Mouse (Mus musculus) MEL (cell line): ENCODE measurements around the gene Fchsd2. TPM values are rescaled to one million over a fixed set of nuclear protein-coding genes. Genes with fewer than 3 reads are reported as not detected.

Experiments used
- DNase-seq: peaks from one replicate; pipeline ENCODE4 v3.0.0; 2011; ENCODE audit warnings: low read depth, low spot score
- H3K27ac ChIP-seq: 2 replicates; pipeline ENCODE4 v1.5.1; 2012; ENCODE audit warnings: low read depth, mild to moderate bottlenecking, control low read depth, low read length, moderate library complexity; ENCODE audit not compliant: control insufficient read depth
- H3K27me3 ChIP-seq, 2 experiments: fragments of 150-350 bp in 1 of 2; sonication (generic) in 1 of 2; 2 replicates each; pipeline ENCODE4 v1.6.1; 2012; ENCODE audit warnings: low read length in 2 of 2, mild to moderate bottlenecking in 2 of 2, improper control_type of control experiment in 1 of 2, moderate library complexity in 1 of 2; ENCODE audit not compliant: insufficient read depth in 2 of 2, control insufficient read depth in 1 of 2
- H3K36me3 ChIP-seq, 2 experiments: 2 replicates each; pipeline ENCODE4 v1.6.1; 2012 to 2014; ENCODE audit warnings: low read length in 2 of 2, improper control_type of control experiment in 1 of 2, inconsistent platforms in 1 of 2, mild to moderate bottlenecking in 1 of 2; ENCODE audit not compliant: insufficient read depth in 2 of 2, control insufficient read depth in 1 of 2
- H3K4me1 ChIP-seq, 2 experiments: fragments of 150-350 bp in 1 of 2; sonication (generic) in 1 of 2; 2 replicates each; pipeline ENCODE4 v1.6.1; 2012; ENCODE audit warnings: low read length in 2 of 2, improper control_type of control experiment in 1 of 2, mild to moderate bottlenecking in 1 of 2; ENCODE audit not compliant: insufficient read depth in 2 of 2, control insufficient read depth in 1 of 2
- H3K4me3 ChIP-seq, 2 experiments: fragments of 150-350 bp in 1 of 2; sonication (generic) in 1 of 2; 2 replicates each; pipeline ENCODE4 v1.5.1; 2012; ENCODE audit warnings: low read depth in 2 of 2, low read length in 2 of 2, mild to moderate bottlenecking in 2 of 2, moderate library complexity in 2 of 2, control low read depth in 1 of 2, improper control_type of control experiment in 1 of 2; ENCODE audit not compliant: control insufficient read depth in 1 of 2, insufficient read depth in 1 of 2
- H3K79me2 ChIP-seq: 2 replicates; pipeline ENCODE4 v1.6.1; 2012; ENCODE audit warnings: mild to moderate bottlenecking, low read length, moderate library complexity; ENCODE audit not compliant: control insufficient read depth, poor library complexity, insufficient read depth
- H3K9ac ChIP-seq: 2 replicates; pipeline ENCODE4 v1.6.1; 2012; ENCODE audit warnings: low read depth, mild to moderate bottlenecking, control low read depth, low read length, moderate library complexity; ENCODE audit not compliant: control insufficient read depth, poor library complexity, severe bottlenecking
- H3K9me3 ChIP-seq: fragments of 150-350 bp; sonication (generic); replicated peaks from 2 replicates; pipeline ENCODE4 v1.6.1; 2012; ENCODE audit warnings: mild to moderate bottlenecking, low read length, improper control_type of control experiment, moderate library complexity; ENCODE audit not compliant: insufficient read depth
- CHD1 ChIP-seq: IDR thresholded peaks from 2 replicates; pipeline ENCODE4 v1.6.1; 2012; ENCODE audit warnings: low read depth, mild to moderate bottlenecking, inconsistent platforms, low read length, improper control_type of control experiment
- CHD2 ChIP-seq: IDR thresholded peaks from 2 replicates; pipeline ENCODE4 v1.6.1; 2011; ENCODE audit warnings: low read length, improper control_type of control experiment
- CTCF ChIP-seq, 3 experiments: IDR thresholded peaks in 2 of 3; conservative IDR thresholded peaks in 1 of 3; 2 replicates each; pipeline ENCODE4 v1.5.1; 2011 to 2012; ENCODE audit warnings: low read length in 3 of 3, low read depth in 2 of 3, mild to moderate bottlenecking in 2 of 3, improper control_type of control experiment in 1 of 3, inconsistent platforms in 1 of 3, mixed read lengths in 1 of 3, moderate library complexity in 1 of 3; ENCODE audit not compliant: control insufficient read depth in 1 of 3, insufficient read depth in 1 of 3, poor library complexity in 1 of 3, severe bottlenecking in 1 of 3
- ETS1 ChIP-seq: IDR thresholded peaks from 2 replicates; pipeline ENCODE4 v1.6.1; 2012; ENCODE audit warnings: low read depth, mild to moderate bottlenecking, inconsistent platforms, low read length, improper control_type of control experiment, moderate library complexity
- GABPA ChIP-seq: IDR thresholded peaks from 2 replicates; pipeline ENCODE4 v1.6.1; 2012; ENCODE audit warnings: low read depth, mild to moderate bottlenecking, inconsistent platforms, low read length, improper control_type of control experiment, moderate library complexity
- HCFC1 ChIP-seq: IDR thresholded peaks from 2 replicates; pipeline ENCODE4 v1.6.1; 2012; ENCODE audit warnings: low read depth, mild to moderate bottlenecking, inconsistent platforms, low read length, improper control_type of control experiment, moderate library complexity
- KAT2A ChIP-seq: conservative IDR thresholded peaks from 2 replicates; pipeline ENCODE4 v1.6.1; 2012; ENCODE audit warnings: low read depth, low read length, improper control_type of control experiment, inconsistent platforms
- MAFK ChIP-seq: IDR thresholded peaks from 2 replicates; pipeline ENCODE4 v1.6.1; 2011; ENCODE audit warnings: low read depth, mild to moderate bottlenecking, low read length, improper control_type of control experiment, borderline replicate concordance
- MAX ChIP-seq: IDR thresholded peaks from 2 replicates; pipeline ENCODE4 v1.6.1; 2011; ENCODE audit warnings: low read length, improper control_type of control experiment
- MXI1 ChIP-seq: IDR thresholded peaks from 2 replicates; pipeline ENCODE4 v1.6.1; 2011; ENCODE audit warnings: mild to moderate bottlenecking, low read depth, low read length, improper control_type of control experiment
- MYB ChIP-seq: IDR thresholded peaks from 2 replicates; pipeline ENCODE4 v1.6.1; 2011; ENCODE audit warnings: mild to moderate bottlenecking, low read depth, low read length, improper control_type of control experiment
- NELFE ChIP-seq: IDR thresholded peaks from 2 replicates; pipeline ENCODE4 v1.6.1; 2011; ENCODE audit warnings: low read depth, low read length, improper control_type of control experiment
- NRF1 ChIP-seq: IDR thresholded peaks from 2 replicates; pipeline ENCODE4 v1.6.1; 2014; ENCODE audit warnings: low read depth, mild to moderate bottlenecking, inconsistent platforms, low read length, improper control_type of control experiment, moderate library complexity; ENCODE audit not compliant: poor library complexity, insufficient read depth, severe bottlenecking
- POLR2A ChIP-seq, 2 experiments: IDR thresholded peaks; 2 replicates each; pipeline ENCODE4 v1.6.1; 2011 to 2012; ENCODE audit warnings: low read length in 2 of 2, mild to moderate bottlenecking in 2 of 2, control low read depth in 1 of 2, improper control_type of control experiment in 1 of 2, low read depth in 1 of 2, moderate library complexity in 1 of 2; ENCODE audit not compliant: control insufficient read depth in 1 of 2, insufficient read depth in 1 of 2, poor library complexity in 1 of 2
- POLR2AphosphoS2 ChIP-seq: IDR thresholded peaks from 2 replicates; pipeline ENCODE4 v1.6.1; 2011; ENCODE audit warnings: low read length, improper control_type of control experiment
- SIN3A ChIP-seq: IDR thresholded peaks from 2 replicates; pipeline ENCODE4 v1.6.1; 2012; ENCODE audit warnings: low read length, improper control_type of control experiment, inconsistent platforms
- TAL1 ChIP-seq: IDR thresholded peaks from 2 replicates; pipeline ENCODE4 v1.6.1; 2012; ENCODE audit warnings: mild to moderate bottlenecking, inconsistent platforms, low read length, moderate library complexity, mixed read lengths
- TBP ChIP-seq: IDR thresholded peaks from 2 replicates; pipeline ENCODE4 v1.8.0; 2011; ENCODE audit warnings: low read depth, low read length, improper control_type of control experiment
- UBTF ChIP-seq: IDR thresholded peaks from 2 replicates; pipeline ENCODE4 v1.6.1; 2012; ENCODE audit warnings: low read depth, mild to moderate bottlenecking, inconsistent platforms, low read length, improper control_type of control experiment, moderate library complexity, borderline replicate concordance; ENCODE audit not compliant: insufficient read depth
- ZC3H11A ChIP-seq: IDR thresholded peaks from 2 replicates; pipeline ENCODE4 v1.6.1; 2012; ENCODE audit warnings: low read depth, mild to moderate bottlenecking, inconsistent platforms, low read length, improper control_type of control experiment
- ZKSCAN1 ChIP-seq: IDR thresholded peaks from 2 replicates; pipeline ENCODE4 v1.6.1; 2012; ENCODE audit warnings: low read depth, mild to moderate bottlenecking, inconsistent platforms, low read length, improper control_type of control experiment, moderate library complexity
- ZMIZ1 ChIP-seq: IDR thresholded peaks from 2 replicates; pipeline ENCODE4 v1.6.1; 2012; ENCODE audit warnings: low read depth, mild to moderate bottlenecking, inconsistent platforms, low read length, improper control_type of control experiment, moderate library complexity
- ZNF384 ChIP-seq: IDR thresholded peaks from 2 replicates; pipeline ENCODE4 v1.6.1; 2012; ENCODE audit warnings: low read depth, mild to moderate bottlenecking, inconsistent platforms, low read length, improper control_type of control experiment
- polyA plus RNA-seq, 2 experiments: library from polyadenylated mRNA; stranded (reverse) in 1 of 2; unstranded in 1 of 2; fragments of >175 nt in 1 of 2; fragments of >200 nt in 1 of 2; gene quantifications; 2 replicates each; pipeline versions ENCODE4 v1.2.1 to v1.2.4; 2012; ENCODE audit warnings: low replicate concordance in 2 of 2, low read depth in 1 of 2; ENCODE audit not compliant: insufficient read length in 2 of 2, insufficient read depth in 1 of 2, missing spikeins in 1 of 2
- total RNA-seq: library from RNA; depleted of rRNA; stranded (reverse); fragments of 300-350 nt; gene quantifications from 2 replicates; pipeline ENCODE4 v1.2.3, GENCODE M21; 2012

The Fchsd2 gene
- total and polyA plus RNA-seq, 3 experiments = 3.9 to 6.3 TPM; not detected in 1

- no peaks in the 10 kb centered on the region for H3K79me2 ChIP-seq
- H3K27me3 ChIP-seq = no peaks in the 10 kb centered on the region
- no peak overlapping the region for H3K4me3 ChIP-seq
- H3K36me3 ChIP-seq = no peaks in the 10 kb centered on the region
- H3K27ac ChIP-seq = no peak overlapping the region
- TF ChIP-seq CHD2 (no peak), KAT2A (no peak), SIN3A (no peak), ZMIZ1 (no peak), ZKSCAN1 (no peak), ZC3H11A (no peak), MYB (no peak), NRF1 (no peak), HCFC1 (no peak), POLR2A (IDR thresholded peaks at IDR 0.05; ENCODE audit: control insufficient read depth in 1 of 2, insufficient read depth in 1 of 2, low read depth in 1 of 2, low read length in 2 of 2, poor library complexity in 1 of 2) (no peak), ZNF384 (no peak), ETS1 (no peak)
- TF ChIP-seq, all 39 proteins: peak for 0
- Histone ChIP-seq H3K4me1 (no peaks in the 10 kb centered on the region), H3K9ac (no peak overlapping the region), H3K9me3 (no peaks in the 10 kb centered on the region)
- DNase-seq = no peak
Observed at GRCm38 (mm10) chr7:101216724-101217123, 124.1 kb downstream of the Fchsd2 start.

- Histone ChIP-seq H3K9me3 (no peaks in the 10 kb centered on the region), H3K27ac (no peak overlapping the region), H3K9ac (no peak overlapping the region), H3K36me3 (no peaks in the 10 kb centered on the region), H3K27me3 (no peaks in the 10 kb centered on the region), H3K4me1 (no peaks in the 10 kb centered on the region), H3K79me2 (no peaks in the 10 kb centered on the region), H3K4me3 (no peak overlapping the region)
- DNase-seq = no peak
- TF ChIP-seq ZNF384 (no peak), NELFE (no peak), TAL1 (no peak), SIN3A (no peak), MXI1 (no peak), ETS1 (no peak), MAFK (no peak), KAT2A (no peak), CTCF (IDR thresholded peaks at IDR 0.05 in 2 of 3, conservative IDR thresholded peaks at IDR 0.05 in 1 of 3; ENCODE audit: control insufficient read depth in 1 of 3, insufficient read depth in 1 of 3, low read depth in 2 of 3, low read length in 3 of 3, poor library complexity in 1 of 3, severe bottlenecking in 1 of 3) (no peak), HCFC1 (no peak), GABPA (no peak), UBTF (no peak), CHD1 (no peak), MAX (no peak), TBP (no peak), POLR2AphosphoS2 (no peak), MYB (no peak)
Observed at GRCm38 (mm10) chr7:101223501-101223900, 130.8 kb downstream of the Fchsd2 start.
